ENCODE assay signal across 22 mouse cellular contexts in the genomic region with DNA sequence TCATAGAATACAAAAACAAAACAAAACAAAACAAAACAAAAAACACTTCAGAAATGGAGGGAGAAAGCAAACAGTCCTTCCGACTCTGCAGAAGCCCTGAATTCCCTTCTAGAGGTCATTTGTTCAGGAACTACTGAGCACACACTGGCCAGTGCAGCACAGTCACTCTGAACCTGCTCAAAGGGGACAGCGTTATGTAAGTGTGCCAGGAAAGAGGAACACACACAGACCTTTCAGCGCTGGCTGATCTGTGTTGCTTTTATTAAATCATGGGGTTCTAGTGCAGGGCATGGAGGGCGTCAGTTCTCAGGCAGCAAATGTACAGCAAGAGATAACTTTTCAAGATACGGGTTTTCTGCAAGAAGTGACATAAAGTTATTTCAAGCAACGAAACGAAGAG. TPM values are rescaled to one million over a fixed set of nuclear protein-coding genes. Genes with fewer than 3 reads are reported as not detected.
DNase-seq lines count a peak whose midpoint lies in the region; ATAC-seq and TF ChIP-seq lines count a peak whose summit lies in the region.
"Had no signal": no experiment of that assay in that cellular context is flagged by ENCODE, and none has a peak within 500 bp of the region (broad histone marks: within the 10 kb centered on the region; RNA-seq: fewer than 3 reads in every experiment).

No protein-coding gene starts in this region.

- no peaks in the 10 kb centered on the region for H3K79me2 ChIP-seq in liver, adult 2 months (ENCODE audit: control insufficient read depth, insufficient read depth, low read length)

- H3K9ac ChIP-seq in liver, adult 2 months (ENCODE audit: low read depth, low read length): no peak overlapping the region
- no peak overlapping the region for H3K9ac ChIP-seq in liver, postnatal 0 days (replicated peaks)
- H3K9ac ChIP-seq: embryonic facial prominence, embryonic 15.5 days; forebrain, postnatal 0 days; hindbrain, embryonic 14.5 days; limb, embryonic 13.5 days; liver, embryonic 14.5 days; neural tube, embryonic 13.5 days had no signal

- H3K9me3 ChIP-seq in heart, embryonic 10.5 days: no peaks in the 10 kb centered on the region
- no peaks in the 10 kb centered on the region for H3K9me3 ChIP-seq in liver, postnatal 0 days (ENCODE audit: low read length)
- H3K9me3 ChIP-seq: embryonic facial prominence, embryonic 15.5 days; limb, embryonic 13.5 days; neural tube, embryonic 13.5 days had no signal

- peak; percentile 21 for DNase-seq in heart, adult 8-10 months (ENCODE audit: low spot score)
- DNase-seq in heart, embryonic 10.5 days (ENCODE audit: low spot score): no peak
- peak; percentile 35 for DNase-seq in liver, adult 2 months (ENCODE audit: extremely low read depth, low read depth, low spot score)
- no peak for DNase-seq in liver, postnatal 0 days
- DNase-seq in layer of hippocampus, adult 18-20 months (ENCODE audit: low spot score in 2 of 2): no peak
- DNase-seq in urinary bladder, postnatal 36 days (ENCODE audit: low spot score in 2 of 2): no peak
- DNase-seq: adrenal gland, postnatal 25 days; cerebellum, adult 11-12 months; cerebellum, postnatal 14 days; forebrain, postnatal 0 days; gastrocnemius, postnatal 36 days; kidney, postnatal 36 days; midbrain, embryonic 14.5 days; right cerebral cortex, adult 18-20 months; thymus, adult 18-20 months had no signal

- TF ChIP-seq POLR2A in liver, adult 2 months (IDR thresholded peaks at IDR 0.05; ENCODE audit: extremely low read depth, insufficient read depth, low read length): no peak

- no peaks in the 10 kb centered on the region for H3K27me3 ChIP-seq in heart, embryonic 10.5 days (ENCODE audit: insufficient read depth, poor library complexity, severe bottlenecking)
- no peaks in the 10 kb centered on the region for H3K27me3 ChIP-seq in liver, adult 2 months (ENCODE audit: control insufficient read depth, insufficient read depth, low read length)
- H3K27me3 ChIP-seq in liver, postnatal 0 days (ENCODE audit: insufficient read depth, low read length): no peaks in the 10 kb centered on the region
- H3K27me3 ChIP-seq: embryonic facial prominence, embryonic 15.5 days; limb, embryonic 13.5 days; neural tube, embryonic 13.5 days had no signal

- no peaks in the 10 kb centered on the region for H3K36me3 ChIP-seq in heart, embryonic 10.5 days
- no peaks in the 10 kb centered on the region for H3K36me3 ChIP-seq in liver, adult 2 months (ENCODE audit: control insufficient read depth, insufficient read depth, low read length)
- H3K36me3 ChIP-seq in liver, postnatal 0 days (replicated peaks; ENCODE audit: insufficient read depth, low read length): no peaks in the 10 kb centered on the region
- H3K36me3 ChIP-seq: embryonic facial prominence, embryonic 15.5 days; limb, embryonic 13.5 days; neural tube, embryonic 13.5 days had no signal

- no peaks in the 10 kb centered on the region for H3K4me1 ChIP-seq in heart, embryonic 10.5 days
- H3K4me1 ChIP-seq in liver, adult 2 months (ENCODE audit: control insufficient read depth, insufficient read depth, low read length): no peaks in the 10 kb centered on the region
- H3K4me1 ChIP-seq in liver, postnatal 0 days (ENCODE audit: insufficient read depth): no peaks in the 10 kb centered on the region
- H3K4me1 ChIP-seq: embryonic facial prominence, embryonic 15.5 days; limb, embryonic 13.5 days; neural tube, embryonic 13.5 days had no signal

- 56% methylated on average over 7 of the region's 7 CpGs for WGBS in heart, embryonic 10.5 days
- WGBS in liver, adult 2 months: 61% methylated on average over 7 of the region's 7 CpGs
- WGBS in liver, postnatal 0 days (ENCODE audit: insufficient replicate concordance): 48% methylated on average over 7 of the region's 7 CpGs

- H3K27ac ChIP-seq in heart, embryonic 10.5 days: no peak overlapping the region
- H3K27ac ChIP-seq in liver, adult 2 months (replicated peaks; ENCODE audit: insufficient read depth, low read depth, low read length): no peak overlapping the region
- H3K27ac ChIP-seq in liver, postnatal 0 days (ENCODE audit: low read depth): no peak overlapping the region
- H3K27ac ChIP-seq: embryonic facial prominence, embryonic 15.5 days; hindbrain, embryonic 14.5 days; limb, embryonic 13.5 days; liver, embryonic 14.5 days; macrophage; neural tube, embryonic 13.5 days had no signal

- no peak for TF ChIP-seq CTCF in liver, adult 2 months (IDR thresholded peaks at IDR 0.05; ENCODE audit: low read depth, low read length)
- TF ChIP-seq CTCF in liver, postnatal 0 days (IDR thresholded peaks at IDR 0.05; ENCODE audit: low read depth): no peak

- no peak for TF ChIP-seq EP300 in liver, postnatal 0 days (IDR thresholded peaks at IDR 0.05; ENCODE audit: low read depth)

- no peak for ATAC-seq in liver, postnatal 0 days
- ATAC-seq in megakaryocyte-erythroid progenitor cell, adult 5-6 weeks (replicated peaks; ENCODE audit: low FRiP score, low TSS enrichment, poor library complexity, severe bottlenecking): 0 out of 2 replicates have a peak, but pooled peaks have one; percentile 41
- ATAC-seq: forebrain, postnatal 0 days had no signal

- H3K4me2 ChIP-seq in liver, postnatal 0 days (ENCODE audit: low read depth, low read length): no peak overlapping the region
- H3K4me2 ChIP-seq: embryonic facial prominence, embryonic 15.5 days; hindbrain, embryonic 14.5 days; limb, embryonic 13.5 days; neural tube, embryonic 13.5 days had no signal

- H3K4me3 ChIP-seq in heart, embryonic 10.5 days: no peak overlapping the region
- no peak overlapping the region for H3K4me3 ChIP-seq in liver, adult 2 months (ENCODE audit: insufficient read depth, low read depth, low read length)
- H3K4me3 ChIP-seq in liver, postnatal 0 days (ENCODE audit: low read depth, low read length): no peak overlapping the region
- H3K4me3 ChIP-seq: embryonic facial prominence, embryonic 15.5 days; limb, embryonic 13.5 days; neural tube, embryonic 13.5 days had no signal

RNA-seq across cellular contexts. Expression of gene Rad52, which starts 19.3 kb away (rescaled TPM):
- 10 to 100 TPM in 3 of 4 experiments, 1 to 10 TPM in 1; 8.5 to 11.0 (median 10.2) TPM for total RNA-seq in heart, adult 8-10 months (2022)
- 13.5 and 16.5 TPM in 2 replicates for polyA plus RNA-seq in heart, embryonic 10.5 days (2016; fragmentation: Nextera tagmentation; extraction: Ambion mirVana)
- 10.5 and 11.5 TPM in 2 replicates for total RNA-seq in liver, adult 2 months (2014; rRNA removed)
- 7.9 and 10.3 TPM in 2 replicates for polyA plus RNA-seq in liver, adult 2 months (2012; rRNA removed)
- polyA plus RNA-seq in liver, postnatal 0 days (2015; fragmentation: Nextera tagmentation; extraction: Ambion mirVana): 4.9 and 5.9 TPM in 2 replicates
- total RNA-seq in megakaryocyte-erythroid progenitor cell, adult 5-6 weeks (2014; fragmentation: Nextera tagmentation): 45.9 and 58.5 TPM in 2 replicates
- 35.6 and 41.9 TPM in 2 replicates for total RNA-seq in megakaryocyte-erythroid progenitor cell, adult 5-6 weeks (2017)
- total RNA-seq in layer of hippocampus, adult 18-20 months (2021): 10 to 100 TPM; 35.7 to 37.7 TPM

RNA-seq across cellular contexts. Expression of gene Erc1, which starts 35.2 kb away (rescaled TPM):
- total RNA-seq in heart, adult 8-10 months (2022): 10 to 100 TPM; 39.0 to 46.8 (median 41.1) TPM
- polyA plus RNA-seq in heart, embryonic 10.5 days (2016; fragmentation: Nextera tagmentation; extraction: Ambion mirVana): 17.6 and 22.5 TPM in 2 replicates
- total RNA-seq in liver, adult 2 months (2014; rRNA removed): 13.9 and 14.2 TPM in 2 replicates
- polyA plus RNA-seq in liver, adult 2 months (2012; rRNA removed): 6.3 and 6.7 TPM in 2 replicates
- 2.7 and 4.0 TPM in 2 replicates for polyA plus RNA-seq in liver, postnatal 0 days (2015; fragmentation: Nextera tagmentation; extraction: Ambion mirVana)
- 12.8 and 13.5 TPM in 2 replicates for total RNA-seq in megakaryocyte-erythroid progenitor cell, adult 5-6 weeks (2014; fragmentation: Nextera tagmentation)
- 13.5 and 22.3 TPM in 2 replicates for total RNA-seq in megakaryocyte-erythroid progenitor cell, adult 5-6 weeks (2017)
- 10 to 100 TPM; 48.0 to 48.7 TPM for total RNA-seq in layer of hippocampus, adult 18-20 months (2021)

Comparison
In these comparisons a context has a peak if more than half of its experiments do, and no peak if none do; other contexts are left out.
1. DNase-seq: peak in heart, adult 8-10 months (single experiment) and liver, adult 2 months (single experiment); none in heart, embryonic 10.5 days (single experiment), liver, postnatal 0 days (single experiment), layer of hippocampus, adult 18-20 months (0 of 2) and urinary bladder, postnatal 36 days (0 of 2).